Mouse (Mus musculus) left cerebral cortex, adult 9 months (tissue): Measurements from ENCODE around the gene Litaf.
"Not testable (repeated sequence)": the region's sequence is repeated elsewhere in the genome, so short reads cannot be mapped to it uniquely, and the experiment has no call there.

ENCODE experiments used
- DNase-seq, 2 experiments: peaks; one replicate each; pipeline ENCODE4 v3.0.0; 2022; ENCODE audit warnings: low spot score in 2 of 2

Gene Litaf

DNA sequence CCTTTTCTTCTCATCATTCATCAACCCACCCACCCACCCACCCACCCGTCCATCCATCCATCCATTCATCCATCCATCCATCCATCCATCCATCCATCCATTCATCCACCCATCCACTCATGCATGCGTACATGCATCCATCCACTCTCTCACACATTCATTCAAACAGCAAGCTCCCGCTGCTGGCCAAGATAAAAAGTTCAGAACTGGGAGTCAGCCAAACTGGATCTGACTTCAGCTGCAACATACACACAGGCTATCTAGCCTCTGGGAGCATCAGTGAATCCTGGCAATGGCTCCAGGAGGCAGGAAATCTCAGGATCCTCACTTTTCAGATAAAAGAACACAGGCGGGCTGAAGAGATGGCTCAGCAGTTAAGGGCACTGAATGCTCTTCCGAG lies 42.3 kb downstream of the Litaf start:
- no peak for DNase-seq

GRCm38 (mm10) chr16:11022113-11022489 lies 43.9 kb downstream of the Litaf start:
- DNase-seq: no peak

DNA sequence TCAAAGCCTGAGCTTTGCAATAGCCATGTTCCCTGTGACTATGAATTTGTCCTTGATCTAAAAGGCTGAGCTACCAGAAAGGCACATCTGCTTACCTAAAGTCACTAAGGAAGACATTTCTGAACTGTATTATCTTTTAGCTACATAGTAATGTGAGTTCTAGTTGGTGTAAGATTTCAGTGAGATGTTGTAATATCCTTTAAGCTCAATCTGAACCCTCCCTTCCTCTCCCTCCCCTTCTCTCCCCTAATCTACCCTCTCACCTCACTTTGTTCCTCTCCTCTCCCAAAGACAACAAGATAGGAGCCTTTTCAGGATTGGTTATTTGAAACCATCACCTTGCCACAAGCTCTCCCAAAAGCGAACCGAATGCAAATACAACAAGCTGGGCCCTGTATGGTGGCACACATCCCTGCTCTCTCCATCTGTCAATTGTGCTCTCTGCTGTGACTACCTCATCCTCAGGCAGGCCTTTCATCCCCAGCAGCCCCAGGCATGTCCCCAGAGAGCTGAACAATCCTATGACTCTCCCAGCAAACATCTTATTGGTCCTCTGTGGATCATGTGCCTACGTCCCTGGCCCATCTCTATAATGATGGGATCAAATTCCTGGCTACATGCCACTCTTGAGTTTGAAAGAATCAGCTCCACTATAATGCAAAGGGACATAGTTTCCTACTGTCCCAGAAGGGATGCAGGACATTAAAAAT lies 44.4 kb downstream of the Litaf start:
- no peak for DNase-seq

DNA sequence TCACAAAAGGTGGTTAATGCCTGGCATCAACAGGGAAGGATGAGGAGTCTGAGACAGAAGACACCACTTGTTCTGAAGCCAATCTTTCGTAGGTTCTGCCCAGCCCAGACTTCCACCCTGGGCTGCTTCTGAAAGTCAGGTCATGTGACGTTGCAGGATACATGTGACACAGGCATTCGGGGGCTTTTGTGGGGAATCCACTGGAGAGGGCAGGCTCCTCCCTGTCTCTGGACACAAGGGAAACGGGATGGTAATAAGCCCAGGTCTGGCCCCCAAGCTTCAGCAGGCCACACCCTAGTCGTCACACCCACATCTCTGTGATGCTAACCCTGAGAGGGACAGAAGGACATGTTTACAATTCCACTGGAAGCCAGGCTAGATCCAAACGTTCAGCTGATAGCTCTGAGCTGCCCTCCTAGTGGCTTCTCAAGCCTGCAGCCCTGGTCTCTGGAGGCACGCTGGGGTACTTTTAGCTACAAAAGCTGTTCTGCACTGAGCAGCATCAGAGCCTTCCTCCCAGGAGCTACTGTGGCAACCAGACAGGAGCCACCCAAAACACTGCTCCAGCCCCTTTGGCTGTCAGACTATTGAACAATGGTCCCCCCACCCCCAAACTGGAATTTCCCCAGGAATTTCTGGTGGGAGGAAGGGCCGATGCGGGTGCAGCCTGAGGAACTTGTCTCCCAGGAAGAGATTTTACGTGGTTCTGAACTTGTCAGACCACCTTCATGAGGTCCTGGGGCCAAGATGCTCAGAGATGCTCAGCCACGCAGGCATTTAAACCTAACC lies 48.0 kb downstream of the Litaf start:
- no peak for DNase-seq

DNA sequence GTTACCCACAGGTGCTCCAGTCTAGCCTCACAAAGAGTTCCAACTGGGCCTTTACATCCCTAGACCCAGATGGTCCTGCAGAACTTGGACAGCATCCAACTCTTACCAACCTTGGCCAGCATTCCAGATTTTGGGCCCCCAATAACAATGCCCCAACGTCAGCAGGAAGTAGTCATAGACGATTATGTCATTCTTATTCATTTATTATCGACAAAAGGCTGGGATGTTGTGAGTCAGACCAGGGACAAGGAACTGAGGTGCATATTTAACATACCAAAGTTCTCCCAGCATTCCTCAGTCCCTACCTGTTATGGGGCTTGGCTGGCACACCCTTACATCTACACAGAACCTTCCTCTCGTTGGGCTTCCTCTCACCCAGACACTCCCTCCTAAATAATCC lies 49.6 kb downstream of the Litaf start:
- no peak for DNase-seq

DNA sequence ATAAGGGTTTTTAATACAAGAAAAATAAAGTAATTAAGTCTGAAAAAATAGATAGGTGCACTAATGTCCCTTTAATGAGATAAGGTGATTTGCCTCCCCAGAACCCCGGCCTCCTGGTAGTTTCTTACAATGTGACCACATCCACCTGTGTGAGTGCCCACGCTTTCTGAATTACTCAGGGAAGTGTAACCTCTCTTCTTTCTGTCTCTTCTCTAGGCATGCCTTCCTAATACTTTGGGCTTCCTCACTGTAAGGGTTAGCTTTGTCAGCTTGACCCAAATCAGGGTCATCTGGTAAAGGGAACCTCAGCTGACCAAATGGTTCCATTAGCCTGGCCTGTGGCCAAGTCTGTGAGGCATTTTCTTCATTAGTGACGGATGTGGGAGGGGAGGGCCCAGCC lies 51.5 kb downstream of the Litaf start:
- no peak for DNase-seq

- DNase-seq: not testable (repeated sequence)
These were observed 52.4 kb downstream of the Litaf start for GRCm38 (mm10) chr16:11013464-11014147.

DNA sequence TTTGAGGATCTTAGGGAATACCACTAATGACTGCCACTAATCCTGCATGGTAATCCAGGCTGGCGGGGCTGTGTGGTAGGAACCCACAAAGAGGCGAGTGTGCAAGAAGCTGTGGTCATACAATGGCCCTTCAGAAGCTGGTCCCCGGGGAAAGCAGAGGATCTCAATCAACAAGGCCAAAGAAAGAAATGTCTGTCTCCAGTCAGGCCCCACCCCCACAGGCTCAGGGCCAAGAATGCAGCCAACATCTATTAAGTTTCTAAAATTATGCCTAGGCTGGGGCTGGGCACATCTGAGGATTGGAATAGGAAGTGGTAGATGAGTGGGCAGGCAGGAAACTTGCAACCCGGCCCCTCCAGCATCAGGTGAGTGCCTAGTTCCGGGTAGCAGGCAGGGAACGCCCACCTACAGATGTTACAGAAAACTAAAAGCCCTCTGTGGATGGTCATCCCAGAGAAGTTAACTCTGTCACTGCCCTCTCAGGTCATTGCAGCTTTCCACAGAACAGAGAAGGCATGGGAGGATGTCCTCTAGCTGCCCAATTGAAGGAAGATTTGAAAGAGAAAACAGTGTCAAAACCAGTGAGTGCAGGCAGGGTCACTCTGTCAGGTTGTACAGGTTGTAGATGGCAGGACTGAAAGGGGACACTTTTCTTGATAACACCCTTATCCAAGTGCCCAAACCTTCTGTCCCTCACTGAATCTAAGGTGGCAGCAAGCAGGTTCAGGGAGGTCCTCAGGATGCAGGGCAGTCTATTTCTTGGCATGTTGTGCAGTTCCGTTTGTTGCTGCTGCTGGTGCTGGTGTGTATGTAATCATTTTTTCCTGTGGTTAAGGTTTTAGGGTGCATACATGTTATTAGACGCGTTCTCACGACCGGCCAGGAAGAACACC lies 53.1 kb downstream of the Litaf start:
- DNase-seq: peak; percentile 68 to 80

DNA sequence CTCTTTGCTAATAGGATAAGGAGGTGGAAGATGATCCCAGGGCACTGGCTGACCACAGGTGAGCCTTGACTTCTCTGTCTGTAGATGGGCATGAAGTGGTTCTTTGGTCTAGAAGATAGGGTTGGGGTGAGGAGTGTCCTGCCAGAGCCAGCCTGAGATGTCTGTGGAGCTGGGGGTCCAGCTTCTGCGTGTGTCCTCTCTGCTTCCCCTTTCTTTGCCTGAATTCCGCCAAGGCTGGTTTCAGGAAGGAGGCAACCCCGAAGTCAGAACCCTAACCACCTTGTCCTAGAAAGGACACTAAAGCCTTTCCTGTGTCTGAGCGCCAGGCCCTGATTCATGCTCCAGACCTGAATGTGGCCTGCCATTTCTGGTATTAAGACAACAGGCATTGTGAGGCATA lies 54.0 kb downstream of the Litaf start:
- no peak for DNase-seq

GRCm38 (mm10) chr16:11011206-11011605 lies 54.8 kb downstream of the Litaf start:
- no peak for DNase-seq

GRCm38 (mm10) chr16:11010270-11010669 lies 55.7 kb downstream of the Litaf start:
- DNase-seq: no peak

DNA sequence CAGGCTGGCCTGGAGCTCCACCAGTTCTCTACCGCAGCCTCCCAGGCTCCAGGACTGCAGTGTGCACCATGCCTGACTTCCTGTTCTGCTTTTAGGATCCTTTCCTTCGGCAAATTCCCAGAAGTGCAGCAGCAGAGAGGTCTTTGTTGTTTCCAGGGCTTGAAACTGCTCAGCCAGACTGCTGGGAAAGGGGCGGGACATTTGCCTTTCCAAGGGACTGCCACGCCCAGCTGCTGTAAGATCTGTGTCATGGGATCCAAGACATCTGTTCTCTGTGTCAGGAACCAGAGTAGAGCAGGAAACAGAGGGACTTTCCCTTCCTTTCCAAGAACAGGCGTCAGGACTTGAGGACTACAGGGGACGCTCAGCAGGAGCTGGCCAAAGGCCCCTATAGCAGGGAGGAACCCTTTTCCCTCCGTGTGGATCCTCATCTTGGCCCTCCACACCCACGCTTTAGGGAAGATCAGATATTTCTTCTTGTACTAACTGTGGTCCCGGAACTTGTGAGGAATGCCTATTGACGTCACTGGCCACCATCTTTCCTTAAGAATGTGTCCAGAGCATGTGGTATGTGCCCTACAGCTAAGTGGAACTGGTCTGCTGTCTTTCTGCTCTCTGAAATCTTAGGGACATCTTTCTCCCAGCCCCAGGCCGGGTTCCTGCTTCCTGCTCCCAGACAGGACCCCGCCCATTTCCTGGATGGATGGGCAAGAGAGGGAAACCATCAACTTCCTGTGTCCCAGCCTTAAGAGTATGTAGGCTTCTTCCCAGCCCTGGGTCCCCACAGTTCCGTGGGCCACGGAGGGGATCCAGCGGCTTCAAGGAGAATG lies 57.6 kb downstream of the Litaf start:
- DNase-seq: no peak

- peak in 1 of 2 experiments; percentile 47 for DNase-seq
These were observed 59.9 kb downstream of the Litaf start for GRCm38 (mm10) chr16:11006100-11006499.

- no peak for DNase-seq
These were observed 64.0 kb downstream of the Litaf start for GRCm38 (mm10) chr16:11001703-11002659.

GRCm38 (mm10) chr16:10999809-11000208 lies 66.1 kb downstream of the Litaf start:
- DNase-seq: no peak

DNA sequence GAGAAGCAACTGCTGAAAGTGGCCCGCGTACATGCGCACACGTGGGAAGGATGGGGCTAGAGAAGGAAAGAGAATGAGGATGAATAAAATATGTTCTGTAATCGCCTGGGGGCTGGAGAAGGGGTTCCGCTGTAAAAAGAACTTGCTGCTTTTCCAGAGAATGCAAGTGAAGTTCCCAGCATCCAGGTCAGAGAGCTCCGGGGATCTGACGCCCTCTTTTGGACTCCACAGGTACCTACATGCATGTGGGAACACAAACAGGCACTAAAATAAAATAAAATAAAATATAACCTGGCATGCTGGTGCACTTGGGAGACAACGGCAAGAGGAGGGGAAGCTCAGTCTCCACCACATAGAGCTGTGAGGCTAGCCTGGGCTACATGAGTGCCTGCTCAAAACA lies 67.7 kb downstream of the Litaf start:
- DNase-seq: no peak

GRCm38 (mm10) chr16:10996576-10996975 lies 69.4 kb downstream of the Litaf start:
- DNase-seq: no peak

- DNase-seq: peak in 1 of 2 experiments; percentile 74
These were observed 72.8 kb downstream of the Litaf start for GRCm38 (mm10) chr16:10993032-10993744.
